Mouse (Mus musculus): ENCODE results near the gene Fam178b.
A peak's percentile ranks its signal among the peaks of the same experiment; 100 is the strongest.

Fam178b gene

GRCm38 (mm10) chr1:36569694-36570276 is 113.2 kb downstream of the Fam178b start:
- ATAC-seq (ENCODE audit: insufficient number of reproducible peaks, low FRiP score, low TSS enrichment), result no peak

- no peak for ATAC-seq (ENCODE audit: insufficient number of reproducible peaks, low FRiP score, low TSS enrichment)
Measured at GRCm38 (mm10) chr1:36568776-36569175, 114.2 kb downstream of the Fam178b start.

DNA sequence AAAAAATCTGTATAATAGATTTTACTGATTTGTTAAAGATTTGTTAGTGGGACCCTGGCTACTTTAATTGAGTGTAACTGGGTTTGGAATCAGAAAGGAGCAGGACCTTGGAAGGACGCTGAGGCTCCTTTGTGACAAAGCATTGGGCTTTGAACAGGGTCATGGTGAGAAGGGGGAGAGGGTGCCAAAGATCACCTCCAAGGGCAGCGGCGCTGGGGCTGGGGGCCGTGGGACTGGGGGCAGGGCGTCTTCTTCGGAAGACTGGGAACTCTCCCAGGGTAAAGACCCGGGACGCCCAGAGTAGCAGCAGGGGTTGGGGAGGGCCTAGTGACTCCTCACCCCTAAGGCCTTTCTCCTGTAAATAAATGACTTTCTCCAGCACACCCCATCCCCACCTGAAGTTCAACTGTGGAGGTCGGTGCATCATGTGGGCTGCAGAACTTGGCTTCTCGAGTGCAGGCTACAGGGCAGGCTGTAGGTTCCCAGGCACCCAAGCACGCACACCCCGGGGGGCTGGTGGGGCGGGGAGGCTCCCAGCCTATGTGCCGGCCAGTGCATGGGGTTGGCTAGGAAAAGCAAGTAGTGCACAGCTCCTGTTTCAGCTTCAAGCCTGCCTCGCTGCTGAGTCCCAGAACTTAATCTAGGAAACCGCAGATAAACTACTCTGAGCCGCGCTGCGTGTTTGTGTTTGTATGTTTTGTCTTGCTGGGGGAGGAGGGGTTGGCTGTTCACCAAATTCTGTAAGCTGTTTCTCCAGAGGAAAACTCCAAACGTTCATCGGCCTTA is 115.0 kb downstream of the Fam178b start:
- ATAC-seq (ENCODE audit: insufficient number of reproducible peaks, low FRiP score, low TSS enrichment), result no peak

DNA sequence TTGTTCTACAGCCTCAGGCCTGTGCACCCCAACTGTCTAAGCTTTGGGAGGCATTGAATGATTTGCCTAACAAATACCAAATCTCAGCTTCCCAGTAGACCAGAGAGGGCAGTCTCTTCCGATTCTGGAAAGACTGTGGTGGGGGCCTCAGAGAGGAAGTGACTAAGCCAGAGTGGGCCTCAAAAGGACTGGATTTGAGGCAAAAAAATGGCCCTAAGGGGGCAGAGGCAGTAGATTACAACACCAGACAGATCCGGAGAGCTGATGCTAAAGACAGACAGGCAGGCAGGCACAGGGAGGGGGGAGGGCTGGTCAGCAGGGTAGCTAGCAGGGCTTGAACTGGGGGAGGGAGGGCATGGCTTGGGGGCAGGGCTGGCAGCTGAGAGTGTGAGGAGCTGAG is 116.6 kb downstream of the Fam178b start:
- ATAC-seq (ENCODE audit: insufficient number of reproducible peaks, low FRiP score, low TSS enrichment), result no peak

GRCm38 (mm10) chr1:36564101-36564500 is 118.9 kb downstream of the Fam178b start:
- ATAC-seq (ENCODE audit: insufficient number of reproducible peaks, low FRiP score, low TSS enrichment), result no peak

DNA sequence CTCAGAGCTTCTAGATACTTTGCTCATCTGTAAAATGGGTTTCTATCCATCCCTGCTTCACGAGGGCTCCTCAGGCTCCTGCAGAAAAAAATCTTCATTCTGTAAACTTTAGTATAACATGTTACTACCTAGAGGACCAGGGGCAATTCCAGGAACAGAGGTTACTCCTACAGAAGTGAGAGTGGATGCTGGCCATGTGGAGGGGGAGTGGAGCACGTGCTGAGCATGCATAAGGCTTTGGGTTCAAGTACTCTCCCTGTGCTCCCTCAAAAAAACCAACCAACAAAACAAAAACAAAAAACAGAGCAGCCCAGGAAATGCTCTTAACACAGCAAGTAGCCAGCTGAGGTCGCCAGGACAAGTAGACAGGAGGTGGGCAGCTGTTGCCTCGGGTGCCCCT is 119.4 kb downstream of the Fam178b start:
- ATAC-seq (ENCODE audit: insufficient number of reproducible peaks, low FRiP score, low TSS enrichment), result no peak

DNA sequence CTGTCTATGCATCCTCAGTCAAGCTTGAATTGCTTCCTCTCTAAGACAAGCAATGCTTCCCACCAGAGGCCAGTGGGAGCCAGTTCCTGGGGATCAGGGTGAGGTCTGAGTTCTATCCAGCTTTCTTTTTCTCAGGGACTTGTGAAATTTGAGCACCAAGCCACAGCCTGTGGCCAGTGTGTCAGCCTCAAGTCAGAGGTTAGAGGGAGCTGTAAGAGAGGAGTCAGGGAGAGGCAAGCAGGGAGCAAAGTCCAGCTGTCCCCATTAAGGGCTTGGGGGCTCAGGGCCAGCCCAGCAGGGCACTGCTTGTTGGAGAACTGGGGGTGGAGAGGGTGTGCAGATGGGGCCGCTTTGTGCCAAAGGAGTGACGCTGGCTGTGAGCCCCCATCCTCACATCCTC is 119.8 kb downstream of the Fam178b start:
- ATAC-seq (ENCODE audit: insufficient number of reproducible peaks, low FRiP score, low TSS enrichment), result no peak

DNA sequence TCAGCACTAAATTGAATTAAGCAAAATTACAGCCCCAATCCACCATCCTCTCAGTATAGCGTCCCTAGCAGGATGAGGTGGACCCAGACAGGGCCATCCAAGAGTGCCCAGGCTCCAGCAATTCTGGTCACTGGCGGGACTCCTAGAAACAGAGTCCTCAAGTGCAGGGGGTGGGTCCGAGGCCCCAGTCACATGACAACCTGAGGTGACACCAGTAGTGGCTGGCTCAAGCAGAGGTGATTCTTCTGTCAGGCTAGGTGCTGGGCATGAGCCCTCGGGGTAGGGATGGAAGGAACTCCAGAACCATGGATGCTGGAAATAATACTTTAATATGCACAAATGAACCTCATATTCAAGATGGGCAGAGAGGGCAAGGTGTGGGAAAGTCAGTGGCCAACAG is 120.6 kb downstream of the Fam178b start:
- ATAC-seq (ENCODE audit: insufficient number of reproducible peaks, low FRiP score, low TSS enrichment), result no peak

DNA sequence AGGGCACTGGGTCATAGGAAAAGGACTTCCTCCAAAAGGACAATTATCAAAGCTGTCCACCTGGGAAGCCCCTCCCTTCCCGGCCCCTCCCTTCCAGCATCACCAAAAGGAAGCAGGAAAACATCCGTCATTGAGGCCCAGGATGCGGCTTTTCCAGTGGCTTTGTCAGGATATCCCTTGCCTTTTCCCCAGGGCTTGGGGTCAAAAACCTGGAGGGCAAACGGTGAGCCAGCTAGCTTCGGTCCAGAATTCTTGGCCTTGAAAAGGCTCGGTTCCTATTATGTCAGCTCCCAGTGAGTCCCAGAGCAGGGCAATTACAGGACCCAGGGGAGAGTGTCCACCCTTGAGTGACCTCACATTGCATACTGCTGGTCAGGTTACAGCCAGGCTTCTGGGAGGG is 122.1 kb downstream of the Fam178b start:
- no peak for ATAC-seq (ENCODE audit: insufficient number of reproducible peaks, low FRiP score, low TSS enrichment)

DNA sequence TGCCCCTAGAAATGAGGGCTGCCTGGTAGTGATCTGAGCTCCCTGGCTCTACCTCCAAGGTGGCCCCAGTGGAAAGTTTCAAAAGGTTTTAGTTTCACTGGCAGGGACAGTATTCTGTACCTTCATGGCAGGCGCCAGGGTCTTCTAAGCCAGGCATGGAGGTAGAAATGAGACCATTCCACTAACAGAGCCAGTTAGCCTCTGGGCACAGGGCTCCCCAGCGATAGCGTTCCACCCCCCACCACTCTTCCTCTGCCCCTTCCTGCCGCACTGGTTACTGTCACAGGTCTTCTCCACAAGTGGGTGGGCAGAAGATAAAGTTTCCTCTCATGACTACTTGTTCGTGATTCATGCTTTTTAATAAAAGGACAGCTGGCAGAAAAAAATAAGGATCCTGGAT is 123.1 kb downstream of the Fam178b start:
- no peak for ATAC-seq (ENCODE audit: insufficient number of reproducible peaks, low FRiP score, low TSS enrichment)

- ATAC-seq (ENCODE audit: insufficient number of reproducible peaks, low FRiP score, low TSS enrichment), result no peak
Measured at GRCm38 (mm10) chr1:36559256-36559655, 123.7 kb downstream of the Fam178b start.

- no peak for ATAC-seq (ENCODE audit: insufficient number of reproducible peaks, low FRiP score, low TSS enrichment)
Measured at GRCm38 (mm10) chr1:36558031-36558993, 124.7 kb downstream of the Fam178b start, which contains the start of gene Sema4c. Gene Sema4c, minus strand, starts transcription at chr1:36558349.

GRCm38 (mm10) chr1:36557457-36558011 is 125.4 kb downstream of the Fam178b start:
- ATAC-seq (ENCODE audit: insufficient number of reproducible peaks, low FRiP score, low TSS enrichment), result peak; percentile 34

GRCm38 (mm10) chr1:36556553-36557456 is 126.2 kb downstream of the Fam178b start:
- ATAC-seq (ENCODE audit: insufficient number of reproducible peaks, low FRiP score, low TSS enrichment), result peak; percentile 46

DNA sequence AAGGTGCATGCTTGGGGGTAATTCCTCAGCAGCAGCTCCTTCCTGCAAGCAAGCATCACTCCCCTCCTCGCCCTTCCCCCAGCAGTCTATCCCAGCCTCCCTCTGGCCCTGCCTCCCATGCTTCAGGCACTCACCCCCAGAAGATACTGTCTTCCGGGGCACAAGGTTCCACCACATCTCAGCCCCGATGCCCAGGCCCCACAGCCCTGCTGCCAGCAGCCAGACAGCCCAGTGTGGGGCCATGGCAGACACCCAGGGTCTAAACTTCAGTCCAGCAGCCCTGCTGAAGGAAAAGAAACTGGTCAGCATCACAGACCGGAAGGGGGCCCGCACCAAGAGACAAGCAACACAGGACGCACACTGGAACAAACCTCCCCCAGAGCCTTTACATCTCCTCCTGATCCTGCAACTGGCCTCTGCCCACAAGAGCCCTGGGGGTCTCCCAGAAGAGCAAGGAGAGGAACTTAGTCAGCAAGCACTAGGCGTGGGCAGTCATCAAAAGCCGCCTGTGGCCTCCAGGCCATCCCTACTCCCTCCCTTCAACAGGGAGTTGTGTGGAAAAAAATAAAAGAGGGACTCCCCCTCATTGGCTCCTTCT is 127.1 kb downstream of the Fam178b start:
- no peak for ATAC-seq (ENCODE audit: insufficient number of reproducible peaks, low FRiP score, low TSS enrichment)

- no peak for ATAC-seq (ENCODE audit: insufficient number of reproducible peaks, low FRiP score, low TSS enrichment)
Measured at GRCm38 (mm10) chr1:36554633-36555399, 128.2 kb downstream of the Fam178b start.

DNA sequence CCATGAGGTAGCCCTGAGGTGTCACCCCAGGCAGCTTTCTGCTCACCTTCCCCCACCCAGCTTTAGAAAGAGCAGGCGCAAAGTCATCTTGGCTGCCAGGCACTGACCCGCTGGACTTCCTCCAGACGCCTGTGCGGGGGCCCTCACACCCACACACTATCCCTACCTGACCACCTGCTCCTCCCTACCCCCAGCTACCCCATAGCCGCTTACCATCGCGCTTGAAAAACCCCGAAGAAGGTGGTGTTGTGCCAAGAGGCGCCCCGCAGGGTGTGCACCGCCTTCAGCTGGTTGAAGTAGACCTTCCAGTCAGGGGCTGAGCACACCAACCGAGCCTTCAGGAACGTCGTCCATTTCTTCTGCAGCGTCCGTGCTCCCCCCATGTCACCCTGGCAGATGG is 130.5 kb downstream of the Fam178b start:
- peak; percentile 7; the same call in 1 of the 2 replicates for ATAC-seq (ENCODE audit: insufficient number of reproducible peaks, low FRiP score, low TSS enrichment)

DNA sequence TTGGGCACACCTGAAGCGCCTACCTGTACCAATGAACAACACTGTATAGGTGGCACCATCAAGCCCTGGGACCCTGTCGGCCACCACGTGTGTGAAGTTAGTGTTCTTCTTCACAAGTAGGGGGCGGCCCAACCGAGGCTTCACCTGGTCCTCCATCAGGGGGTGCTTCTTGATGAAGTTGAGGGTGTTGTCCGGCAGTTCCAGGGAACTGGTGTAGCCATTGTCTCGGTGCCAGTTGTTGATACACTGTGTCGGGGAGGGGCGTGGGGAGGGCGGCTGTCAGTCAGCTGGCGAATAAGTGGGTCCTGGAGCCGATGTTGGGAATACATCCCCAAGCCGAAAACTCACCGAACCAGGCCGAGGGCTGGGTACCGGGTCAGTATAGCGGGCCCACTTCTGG is 131.1 kb downstream of the Fam178b start:
- ATAC-seq (ENCODE audit: insufficient number of reproducible peaks, low FRiP score, low TSS enrichment), result no peak

Measured in cerebellum, adult (tissue).